Mouse (Mus musculus) neural tube, embryonic 12.5 days (tissue): ENCODE results near the gene Rasgrp1. TPM values are rescaled to one million over a fixed set of nuclear protein-coding genes. Genes with fewer than 3 reads are reported as not detected.

Experiments used
- ATAC-seq: fragments of 200-750 bp; cut with Nextera tagmentation; 2 replicates; pipeline ENCODE4 v1.8.0; 2017; ENCODE audit warnings: low read depth, mild to moderate bottlenecking, moderate TSS enrichment, moderate library complexity; ENCODE audit not compliant: low FRiP score
- H3K27ac ChIP-seq: fragments of 300-500 bp; sonication (generic); 2 replicates; pipeline ENCODE4 v1.5.1; 2016
- H3K27me3 ChIP-seq: fragments of 300-500 bp; sonication (generic); replicated peaks from 2 replicates; pipeline ENCODE4 v1.6.1; 2016; ENCODE audit warnings: mild to moderate bottlenecking
- H3K36me3 ChIP-seq: fragments of 300-500 bp; sonication (generic); 2 replicates; pipeline ENCODE4 v1.6.1; 2016; ENCODE audit warnings: mild to moderate bottlenecking
- H3K4me1 ChIP-seq: fragments of 300-500 bp; sonication (generic); 2 replicates; pipeline ENCODE4 v1.6.1; 2016
- H3K4me2 ChIP-seq: fragments of 300-500 bp; sonication (generic); replicated peaks from 2 replicates; pipeline ENCODE4 v1.6.1; 2016; ENCODE audit warnings: mild to moderate bottlenecking
- H3K4me3 ChIP-seq: fragments of 300-500 bp; sonication (generic); 2 replicates; pipeline ENCODE4 v1.5.1; 2016
- H3K9ac ChIP-seq: fragments of 300-500 bp; sonication (generic); 2 replicates; pipeline ENCODE4 v1.6.1; 2016; ENCODE audit warnings: mild to moderate bottlenecking
- H3K9me3 ChIP-seq: fragments of 300-500 bp; sonication (generic); 2 replicates; pipeline ENCODE4 v1.6.1; 2016; ENCODE audit warnings: mild to moderate bottlenecking
- WGBS: fragments of 180-500 bp; shearing (Covaris S2); methylation state at CpG from one replicate; pipeline ENCODE4 v1.1.7; 2016; 5-methylcytosine and 5-hydroxymethylcytosine counted together
- polyA plus RNA-seq: library from polyadenylated mRNA; unstranded; fragments of >200 nt; fragmentation: Nextera tagmentation; extraction: Ambion mirVana; gene quantifications from 2 replicates; pipeline ENCODE4 v1.2.1, GENCODE M21; 2016

Gene Rasgrp1
- polyA plus RNA-seq, 1 experiment from 2014 or later: 0.29 TPM

- no peak for ATAC-seq
- WGBS: 75% methylated on average over 9 of the region's 9 CpGs
- H3K27ac ChIP-seq: no peak overlapping the region
These were observed 9.7 kb upstream of the Rasgrp1 start for GRCm38 (mm10) chr2:117352305-117353123.

DNA sequence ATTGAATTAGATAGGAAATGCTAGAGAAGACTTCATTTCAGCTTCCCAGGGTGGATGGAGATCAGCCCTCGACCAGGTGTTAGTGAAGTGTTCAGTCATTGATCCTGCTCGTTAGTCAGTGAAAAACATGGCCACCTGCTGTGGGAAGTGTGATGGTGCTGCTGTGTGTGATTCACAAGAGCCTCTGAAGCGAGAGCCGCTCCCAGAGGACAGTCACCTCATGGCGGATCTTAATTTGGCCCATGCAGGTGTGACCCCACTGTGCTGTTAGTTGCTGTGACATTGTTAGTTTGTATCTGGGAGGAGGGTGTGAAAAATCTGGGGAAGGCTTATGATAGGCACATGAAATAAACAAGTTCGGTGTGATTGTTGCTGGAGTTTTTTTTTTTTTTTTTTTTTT is 7.3 kb upstream of the Rasgrp1 start:
- Histone ChIP-seq H3K27me3 (no peaks in the 10 kb centered on the region), H3K9ac (no peak overlapping the region), H3K36me3 (no peaks in the 10 kb centered on the region), H3K4me3 (no peak overlapping the region), H3K4me1 (no peaks in the 10 kb centered on the region), H3K9me3 (no peaks in the 10 kb centered on the region), H3K4me2 (no peak overlapping the region), H3K27ac (no peak overlapping the region)
- 58% methylated on average over 6 of the region's 6 CpGs for WGBS
- no peak for ATAC-seq

More at GRCm38 (mm10) chr2:117352305-117353123, 9.7 kb upstream of the Rasgrp1 start:
- no peak overlapping the region for H3K9ac ChIP-seq
- H3K4me3 ChIP-seq: no peak overlapping the region
- H3K4me1 ChIP-seq: no peaks in the 10 kb centered on the region
- no peak overlapping the region for H3K4me2 ChIP-seq
- H3K9me3 ChIP-seq: no peaks in the 10 kb centered on the region
- H3K27me3 ChIP-seq: no peaks in the 10 kb centered on the region
- no peaks in the 10 kb centered on the region for H3K36me3 ChIP-seq

DNA sequence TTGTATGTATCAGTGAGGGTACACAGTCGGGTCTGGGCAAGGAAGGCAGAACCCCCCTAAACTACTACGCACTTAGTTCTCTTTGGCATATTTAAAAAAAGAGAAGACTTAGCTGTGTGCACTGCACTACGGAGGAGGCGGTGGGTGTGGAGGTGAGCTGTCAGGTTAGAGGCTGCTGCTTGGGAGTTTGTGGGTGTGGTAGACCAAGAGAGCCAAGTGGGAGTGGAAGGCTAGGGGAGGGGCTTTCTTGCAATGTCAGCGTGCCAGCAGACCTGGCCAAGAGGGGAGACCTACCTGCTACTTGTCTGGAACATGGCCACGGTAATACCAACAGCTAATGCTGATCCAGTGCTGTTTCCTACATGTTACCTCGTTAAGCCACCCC is 431 bp upstream of the Rasgrp1 start:
- 0 out of 2 replicates have a peak, but pooled peaks have one; percentile 1 for ATAC-seq
- no peaks in the 10 kb centered on the region for H3K9me3 ChIP-seq
- no peak overlapping the region for H3K4me3 ChIP-seq
- WGBS: 38% methylated on average over 7 of the region's 7 CpGs
- no peak overlapping the region for H3K27ac ChIP-seq
- peak overlapping the region; percentile 97 for H3K4me2 ChIP-seq
- H3K9ac ChIP-seq: no peak overlapping the region
- no peaks in the 10 kb centered on the region for H3K36me3 ChIP-seq
- peaks cover 10% of the 10 kb centered on the region for H3K4me1 ChIP-seq
- H3K27me3 ChIP-seq: peaks cover 23% of the 10 kb centered on the region

DNA sequence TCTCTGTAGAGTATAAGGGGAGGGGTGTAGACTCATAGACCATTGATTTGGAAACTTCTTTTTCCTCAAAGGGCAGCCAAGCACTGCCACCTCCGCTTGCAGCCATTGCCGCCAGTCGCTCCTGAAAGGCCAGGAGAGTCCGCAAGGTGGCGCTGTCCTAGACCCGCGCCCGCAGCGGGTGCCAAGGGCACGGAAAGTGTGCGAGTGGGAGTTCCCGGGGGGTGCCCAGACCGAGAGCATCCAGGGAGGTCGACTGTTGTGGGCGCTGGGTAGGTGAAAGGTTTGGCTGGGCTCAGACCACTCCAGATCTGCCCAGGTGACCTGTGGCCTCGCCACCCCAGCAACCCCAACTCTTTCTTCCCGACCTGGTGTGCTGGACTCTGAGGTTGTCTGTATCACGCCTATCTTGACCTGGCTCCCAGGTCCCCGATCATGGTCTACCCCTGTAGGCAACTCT is 683 bp downstream of the Rasgrp1 start:
- H3K27me3 ChIP-seq: peaks cover 23% of the 10 kb centered on the region
- peak; percentile 65 for ATAC-seq
- peak overlapping the region; percentile 56 for H3K9ac ChIP-seq
- under 1% methylated on average over 19 of the region's 19 CpGs for WGBS
- H3K4me3 ChIP-seq: peak overlapping the region; percentile 51
- no peaks in the 10 kb centered on the region for H3K9me3 ChIP-seq
- no peaks in the 10 kb centered on the region for H3K36me3 ChIP-seq
- no peak overlapping the region for H3K27ac ChIP-seq
- peak overlapping the region; percentile 97 for H3K4me2 ChIP-seq
- H3K4me1 ChIP-seq: peaks cover 10% of the 10 kb centered on the region

DNA sequence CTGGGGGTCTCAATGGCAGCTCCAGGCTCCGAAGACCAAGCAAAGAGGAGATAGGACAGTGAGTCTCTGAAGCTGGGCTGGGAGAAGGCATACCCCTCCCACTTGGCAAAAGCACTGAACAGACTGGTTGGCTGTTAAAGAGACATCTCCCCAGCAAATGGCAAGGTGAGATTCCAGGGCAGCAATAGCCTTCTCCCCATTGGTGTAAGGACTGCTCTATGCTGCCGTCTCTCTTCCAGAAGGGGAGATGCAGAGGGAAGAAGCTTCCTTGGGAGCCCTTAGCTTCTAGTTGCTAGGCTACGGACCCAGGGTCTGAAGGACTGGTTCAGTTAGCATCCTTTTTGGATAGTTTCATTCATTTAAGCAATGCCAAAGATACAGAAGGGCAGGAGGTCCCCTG is 4.3 kb downstream of the Rasgrp1 start:
- Histone ChIP-seq H3K36me3 (no peaks in the 10 kb centered on the region), H3K4me2 (no peak overlapping the region), H3K27me3 (peaks cover 21% of the 10 kb centered on the region), H3K4me3 (no peak overlapping the region), H3K9ac (no peak overlapping the region), H3K27ac (no peak overlapping the region), H3K4me1 (peaks cover 10% of the 10 kb centered on the region), H3K9me3 (no peaks in the 10 kb centered on the region)
- WGBS: 55% methylated on average over 3 of the region's 3 CpGs
- no peak for ATAC-seq

DNA sequence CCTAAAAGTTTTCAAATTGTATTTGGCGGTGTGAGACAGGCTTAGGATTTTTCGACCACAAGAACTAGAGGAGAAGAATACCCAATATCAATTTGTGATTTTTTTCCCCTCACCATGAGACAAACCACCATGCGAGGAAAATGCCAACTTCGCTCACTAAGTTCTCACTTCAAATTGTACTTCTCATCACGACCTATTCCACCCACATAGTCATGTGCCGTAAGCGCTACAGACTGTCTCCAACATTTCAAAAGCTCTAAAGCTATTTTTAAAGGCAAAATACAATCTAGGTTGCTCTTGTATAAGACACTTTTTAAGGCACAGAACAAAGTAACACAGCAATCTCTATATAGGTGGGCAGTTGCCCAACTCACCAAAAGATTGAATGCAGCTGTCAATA is 4.9 kb downstream of the Rasgrp1 start:
- no peak for ATAC-seq
- 94% methylated on average over 7 of the region's 7 CpGs for WGBS
- Histone ChIP-seq H3K36me3 (no peaks in the 10 kb centered on the region), H3K4me3 (no peak overlapping the region), H3K9ac (no peak overlapping the region), H3K27me3 (peaks cover 16% of the 10 kb centered on the region), H3K9me3 (no peaks in the 10 kb centered on the region), H3K4me1 (peaks cover 10% of the 10 kb centered on the region), H3K4me2 (no peak overlapping the region), H3K27ac (no peak overlapping the region)

DNA sequence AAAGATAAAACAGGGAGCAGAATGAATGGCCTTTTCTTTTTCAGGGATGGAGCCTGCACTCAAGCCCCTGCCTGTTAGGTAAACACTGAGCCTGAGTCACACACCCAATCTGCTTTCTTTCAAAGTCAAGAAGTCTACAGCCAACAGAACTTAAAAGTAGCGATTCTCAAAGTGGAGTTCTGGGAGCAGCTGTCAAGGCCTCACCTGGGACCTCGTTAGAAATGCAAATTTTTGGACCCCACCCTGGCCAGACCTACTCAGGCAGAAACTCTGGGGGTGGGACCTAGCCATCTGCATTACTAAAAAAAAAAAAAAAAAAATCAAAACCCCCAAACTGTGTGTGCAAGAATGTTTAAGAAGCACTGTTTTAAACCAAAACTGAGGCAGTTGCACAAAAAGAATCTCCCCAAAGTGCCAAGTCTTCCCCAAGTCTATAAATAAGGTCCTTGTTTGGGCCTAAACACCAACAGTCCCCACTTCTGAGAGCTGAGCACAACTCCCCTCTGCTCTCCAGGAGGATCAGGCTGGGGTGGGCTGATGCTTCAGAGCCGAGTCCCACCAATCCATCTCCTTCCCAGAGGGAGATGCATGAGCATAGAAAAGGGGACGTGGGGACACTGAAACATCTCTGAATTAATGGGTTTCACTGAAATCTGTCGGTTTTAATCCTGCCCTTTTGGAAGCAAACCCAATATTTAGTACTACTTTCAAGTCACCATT is 5.7 kb downstream of the Rasgrp1 start:
- WGBS: 56% methylated on average over 5 of the region's 5 CpGs
- no peaks in the 10 kb centered on the region for H3K36me3 ChIP-seq
- no peaks in the 10 kb centered on the region for H3K9me3 ChIP-seq
- H3K4me3 ChIP-seq: no peak overlapping the region
- peaks cover 9% of the 10 kb centered on the region for H3K4me1 ChIP-seq
- no peak overlapping the region for H3K4me2 ChIP-seq
- peaks cover 8% of the 10 kb centered on the region for H3K27me3 ChIP-seq
- no peak for ATAC-seq
- H3K27ac ChIP-seq: no peak overlapping the region
- H3K9ac ChIP-seq: no peak overlapping the region

DNA sequence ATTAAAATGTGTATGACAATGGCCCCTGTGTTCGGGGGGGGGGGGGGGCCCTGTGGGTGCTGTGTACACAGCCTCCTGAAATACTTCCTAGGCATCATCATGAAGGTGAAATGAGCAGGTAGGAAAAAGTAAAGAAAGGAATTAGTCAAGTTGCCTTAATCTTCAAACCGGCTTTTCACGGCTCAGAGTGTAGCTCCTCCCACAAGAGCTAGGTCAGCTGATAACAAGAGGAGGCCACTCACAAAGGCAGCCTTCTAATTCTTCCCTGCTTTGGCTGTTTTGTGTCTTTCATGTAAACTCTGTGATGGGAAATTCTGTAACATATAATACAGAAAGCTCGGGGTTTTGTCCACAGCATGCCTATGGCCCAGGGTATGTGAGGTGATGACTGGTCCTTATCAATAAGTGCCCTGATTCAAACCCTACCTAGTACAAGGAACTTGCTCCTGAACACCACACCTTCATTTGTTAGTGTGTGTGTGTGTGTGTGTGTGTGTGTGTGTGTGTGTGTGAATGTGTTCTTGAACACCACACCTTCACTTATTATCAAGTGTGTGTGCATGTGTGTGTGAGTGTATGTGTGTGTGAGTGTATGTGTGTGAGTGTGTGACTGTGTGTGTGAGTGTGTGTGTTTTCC is 7.1 kb downstream of the Rasgrp1 start:
- ATAC-seq: no peak
- no peaks in the 10 kb centered on the region for H3K9me3 ChIP-seq
- no peak overlapping the region for H3K4me3 ChIP-seq
- no peak overlapping the region for H3K27ac ChIP-seq
- 56% methylated on average over 4 of the region's 4 CpGs for WGBS
- no peaks in the 10 kb centered on the region for H3K27me3 ChIP-seq
- H3K4me2 ChIP-seq: no peak overlapping the region
- 0 out of 2 replicates have a peak, but pooled peaks cover 5% of the 10 kb centered on the region for H3K4me1 ChIP-seq
- H3K36me3 ChIP-seq: no peaks in the 10 kb centered on the region
- H3K9ac ChIP-seq: no peak overlapping the region

DNA sequence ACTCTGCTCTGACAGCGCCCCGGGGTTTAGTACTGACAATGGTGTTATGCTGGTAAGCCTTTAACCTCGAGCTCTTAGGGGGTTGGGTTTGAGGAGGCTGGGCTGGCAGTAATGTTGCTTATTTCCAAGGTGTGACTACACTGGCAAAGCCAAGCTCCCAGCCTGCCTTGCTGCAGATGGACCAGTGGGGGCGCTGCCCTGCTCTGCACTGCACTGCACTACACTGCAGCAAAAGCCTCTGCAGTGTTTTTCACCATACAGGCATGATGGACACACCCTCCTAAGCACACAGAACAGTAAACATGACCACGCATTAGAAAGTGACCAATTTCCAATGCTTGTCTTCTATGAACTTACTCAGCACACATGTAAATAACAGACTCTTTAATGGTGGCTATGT is 11.2 kb downstream of the Rasgrp1 start:
- no peak for ATAC-seq
- Histone ChIP-seq H3K9me3 (no peaks in the 10 kb centered on the region), H3K4me2 (no peak overlapping the region), H3K9ac (no peak overlapping the region), H3K4me3 (no peak overlapping the region), H3K27me3 (no peaks in the 10 kb centered on the region), H3K4me1 (0 out of 2 replicates have a peak, but pooled peaks cover 5% of the 10 kb centered on the region), H3K36me3 (no peaks in the 10 kb centered on the region), H3K27ac (no peak overlapping the region)
- WGBS: 62% methylated on average over 5 of the region's 5 CpGs

DNA sequence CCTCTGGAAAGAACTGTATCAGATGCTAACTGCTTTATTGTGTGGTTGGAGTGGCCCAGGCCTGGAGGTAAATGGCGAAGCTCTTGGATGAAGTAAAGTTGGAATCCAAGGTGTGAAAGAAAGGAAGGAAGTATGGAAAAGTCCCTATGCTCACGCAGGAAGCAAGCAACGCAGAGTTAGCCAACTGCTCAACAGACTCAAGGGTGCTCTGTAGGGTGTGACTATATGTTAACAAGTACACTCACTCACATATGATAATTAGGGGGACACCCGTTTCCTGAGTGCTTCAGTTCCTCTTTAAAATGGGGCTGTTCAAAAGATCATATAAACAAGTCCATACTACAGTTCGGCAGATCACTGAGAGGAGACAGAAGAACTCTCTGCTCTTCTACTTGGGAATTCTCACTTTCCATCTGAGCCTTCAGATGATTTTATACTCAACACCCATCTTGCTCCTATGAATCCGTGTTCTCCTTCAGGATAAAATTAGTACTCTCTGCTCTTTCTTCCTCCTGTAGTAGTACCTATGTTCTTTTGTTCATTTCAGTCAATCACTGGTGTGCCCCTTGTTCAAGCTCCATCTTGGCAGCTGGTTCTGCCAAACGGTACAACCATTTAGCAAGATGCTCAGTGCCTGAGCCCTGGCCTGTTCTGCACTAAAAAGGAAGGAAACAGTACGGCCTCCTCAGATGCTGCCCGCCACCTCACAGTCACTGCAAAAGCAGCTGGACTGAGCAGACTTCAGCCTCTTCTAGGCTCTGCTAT is 14.1 kb downstream of the Rasgrp1 start:
- 83% methylated on average over 9 of the region's 9 CpGs for WGBS
- no peak overlapping the region for H3K27ac ChIP-seq

GRCm38 (mm10) chr2:117322399-117322798 is 20.4 kb downstream of the Rasgrp1 start:
- WGBS: 88% methylated on average over 8 of the region's 8 CpGs
- H3K4me2 ChIP-seq: no peak overlapping the region
- H3K9me3 ChIP-seq: 0 out of 2 replicates have a peak, but pooled peaks cover 3% of the 10 kb centered on the region
- no peaks in the 10 kb centered on the region for H3K27me3 ChIP-seq
- no peak overlapping the region for H3K9ac ChIP-seq
- H3K4me3 ChIP-seq: no peak overlapping the region
- H3K27ac ChIP-seq: no peak overlapping the region
- no peaks in the 10 kb centered on the region for H3K36me3 ChIP-seq
- H3K4me1 ChIP-seq: no peaks in the 10 kb centered on the region
- ATAC-seq: no peak

More for the DNA sequence above, 14.1 kb downstream of the Rasgrp1 start:
- H3K4me3 ChIP-seq: no peak overlapping the region
- no peak overlapping the region for H3K9ac ChIP-seq
- no peaks in the 10 kb centered on the region for H3K27me3 ChIP-seq
- no peak overlapping the region for H3K4me2 ChIP-seq
- H3K36me3 ChIP-seq: no peaks in the 10 kb centered on the region
- H3K9me3 ChIP-seq: 0 out of 2 replicates have a peak, but pooled peaks cover 3% of the 10 kb centered on the region
- ATAC-seq: no peak
- 0 out of 2 replicates have a peak, but pooled peaks cover 5% of the 10 kb centered on the region for H3K4me1 ChIP-seq
